Mouse (Mus musculus): ENCODE measurements around the gene Kctd4. TPM values are rescaled to one million over a fixed set of nuclear protein-coding genes. Genes with fewer than 3 reads are reported as not detected.

The Kctd4 gene
- polyA plus RNA-seq (2012; rRNA removed; ENCODE audit: low replicate concordance): not detected in 2 replicates

GRCm38 (mm10) chr14:75954766-75955165 is at the start of gene Kctd4:
Gene Kctd4 (plus strand): TSS chr14:75955009.

GRCm38 (mm10) chr14:76010102-76011061 is 55.6 kb downstream of the Kctd4 start, which contains the start of gene Gtf2f2:
Gene Gtf2f2 (minus strand): TSS chr14:76010865.

Other genes starting within 250 kb of the Kctd4 start
- 3.5 and 4.1 TPM in 2 replicates for gene Cog3, start 200.5 kb upstream of the Kctd4 start, polyA plus RNA-seq (2012; rRNA removed; ENCODE audit: low replicate concordance)
- 0.90 and 1.1 TPM in 2 replicates for gene Slc25a30, start 168.0 kb upstream of the Kctd4 start, polyA plus RNA-seq (2012; rRNA removed; ENCODE audit: low replicate concordance)
- 1,834 and 2,059 TPM in 2 replicates for gene Tpt1, start 109.9 kb upstream of the Kctd4 start, polyA plus RNA-seq (2012; rRNA removed; ENCODE audit: low replicate concordance)
- 0.94 and 2.2 TPM in 2 replicates for gene Gtf2f2, start 55.9 kb downstream of the Kctd4 start, polyA plus RNA-seq (2012; rRNA removed; ENCODE audit: low replicate concordance)
- 0.45 and 0.71 TPM in 2 replicates for gene Gpalpp1, start 155.8 kb downstream of the Kctd4 start, polyA plus RNA-seq (2012; rRNA removed; ENCODE audit: low replicate concordance)
- 2.9 and 3.4 TPM in 2 replicates for gene Nufip1, start 155.9 kb downstream of the Kctd4 start, polyA plus RNA-seq (2012; rRNA removed; ENCODE audit: low replicate concordance)